Mouse (Mus musculus): ENCODE data around the gene Gm5460. TPM values are rescaled to one million over a fixed set of nuclear protein-coding genes. Genes with fewer than 3 reads are reported as not detected.
A peak's percentile ranks its signal among the peaks of the same experiment; 100 is the strongest.

Gene Gm5460
- not detected in 2 replicates for polyA plus RNA-seq (2015; fragmentation: Nextera tagmentation; extraction: Ambion mirVana)

- no peak for ATAC-seq (ENCODE audit: low FRiP score, low TSS enrichment)
- no peak within 1 kb of the TSS for H3K4me3 ChIP-seq (ENCODE audit: low read length)
- H3K27me3 ChIP-seq (ENCODE audit: insufficient read depth, low read length), result no peaks in the 10 kb centered on the region
- no peaks in the 10 kb centered on the region for H3K36me3 ChIP-seq (ENCODE audit: insufficient read depth, low read length)
- WGBS, result 95% methylated on average over 4 of the region's 4 CpGs
- no peak within 1 kb of the TSS for H3K4me2 ChIP-seq (replicated peaks; ENCODE audit: low read depth, low read length)
- H3K4me1 ChIP-seq (ENCODE audit: insufficient read depth, low read length), result no peaks in the 10 kb centered on the region
- H3K27ac ChIP-seq (ENCODE audit: low read length), result no peak within 1 kb of the TSS
- no peaks in the 10 kb centered on the region for H3K9me3 ChIP-seq (ENCODE audit: low read length)
- no peak within 1 kb of the TSS for H3K9ac ChIP-seq (replicated peaks; ENCODE audit: low read length)
Measured at GRCm38 (mm10) chr14:34016381-34016780, at the start of gene Gm5460. Gene Gm5460 (plus strand): TSS chr14:34016758.

GRCm38 (mm10) chr14:33972679-33973078 lies 43.9 kb upstream of the Gm5460 start:
- Histone ChIP-seq H3K9me3 (ENCODE audit: low read length) (no peaks in the 10 kb centered on the region), H3K27me3 (ENCODE audit: insufficient read depth, low read length) (peaks cover 8% of the 10 kb centered on the region; the same call in 1 of the 2 replicates), H3K9ac (replicated peaks; ENCODE audit: low read length) (no peak overlapping the region), H3K4me1 (ENCODE audit: insufficient read depth, low read length) (no peaks in the 10 kb centered on the region), H3K36me3 (ENCODE audit: insufficient read depth, low read length) (no peaks in the 10 kb centered on the region), H3K27ac (ENCODE audit: low read length) (no peak overlapping the region), H3K4me3 (ENCODE audit: low read length) (no peak overlapping the region), H3K4me2 (replicated peaks; ENCODE audit: low read depth, low read length) (no peak overlapping the region)
- 50% methylated on average over 7 of the region's 7 CpGs for WGBS
- no peak for ATAC-seq (ENCODE audit: low FRiP score, low TSS enrichment)

- Histone ChIP-seq H3K4me2 (replicated peaks; ENCODE audit: low read depth, low read length) (no peak overlapping the region), H3K36me3 (ENCODE audit: insufficient read depth, low read length) (no peaks in the 10 kb centered on the region), H3K4me3 (ENCODE audit: low read length) (no peak overlapping the region), H3K9me3 (ENCODE audit: low read length) (no peaks in the 10 kb centered on the region), H3K27me3 (ENCODE audit: insufficient read depth, low read length) (peaks cover 8% of the 10 kb centered on the region; the same call in 1 of the 2 replicates), H3K27ac (ENCODE audit: low read length) (no peak overlapping the region), H3K9ac (replicated peaks; ENCODE audit: low read length) (no peak overlapping the region), H3K4me1 (ENCODE audit: insufficient read depth, low read length) (no peaks in the 10 kb centered on the region)
- WGBS, result 75% methylated on average over 5 of the region's 5 CpGs
- ATAC-seq (ENCODE audit: low FRiP score, low TSS enrichment), result no peak
Measured at GRCm38 (mm10) chr14:33974752-33975151, 41.8 kb upstream of the Gm5460 start.

GRCm38 (mm10) chr14:33977748-33978147 lies 38.8 kb upstream of the Gm5460 start:
- WGBS, result 41% methylated on average over 7 of the region's 7 CpGs
- H3K4me2 ChIP-seq (replicated peaks; ENCODE audit: low read depth, low read length), result no peak overlapping the region

GRCm38 (mm10) chr14:33978604-33979059 lies 37.9 kb upstream of the Gm5460 start, which contains the start of gene Zfp488:
Gene Zfp488 (minus strand): TSS chr14:33978764.
- Histone ChIP-seq H3K36me3 (ENCODE audit: insufficient read depth, low read length) (no peaks in the 10 kb centered on the region), H3K4me2 (replicated peaks; ENCODE audit: low read depth, low read length) (peak within 1 kb of the TSS; percentile 65), H3K27ac (ENCODE audit: low read length) (no peak within 1 kb of the TSS), H3K4me1 (ENCODE audit: insufficient read depth, low read length) (no peaks in the 10 kb centered on the region), H3K9ac (replicated peaks; ENCODE audit: low read length) (peak within 1 kb of the TSS; percentile 28), H3K4me3 (ENCODE audit: low read length) (peak within 1 kb of the TSS; percentile 47), H3K27me3 (ENCODE audit: insufficient read depth, low read length) (peaks cover 8% of the 10 kb centered on the region; the same call in 1 of the 2 replicates), H3K9me3 (ENCODE audit: low read length) (no peaks in the 10 kb centered on the region)
- ATAC-seq (ENCODE audit: low FRiP score, low TSS enrichment), result peak; percentile 67; the same call in 1 of the 2 replicates
- 2% methylated on average over 25 of the region's 25 CpGs for WGBS

More at GRCm38 (mm10) chr14:33977748-33978147, 38.8 kb upstream of the Gm5460 start:
- H3K4me3 ChIP-seq (ENCODE audit: low read length), result no peak overlapping the region
- H3K27me3 ChIP-seq (ENCODE audit: insufficient read depth, low read length), result peaks cover 8% of the 10 kb centered on the region; the same call in 1 of the 2 replicates
- no peak for ATAC-seq (ENCODE audit: low FRiP score, low TSS enrichment)
- H3K27ac ChIP-seq (ENCODE audit: low read length), result no peak overlapping the region
- no peaks in the 10 kb centered on the region for H3K36me3 ChIP-seq (ENCODE audit: insufficient read depth, low read length)
- H3K9me3 ChIP-seq (ENCODE audit: low read length), result no peaks in the 10 kb centered on the region
- H3K9ac ChIP-seq (replicated peaks; ENCODE audit: low read length), result no peak overlapping the region
- no peaks in the 10 kb centered on the region for H3K4me1 ChIP-seq (ENCODE audit: insufficient read depth, low read length)

GRCm38 (mm10) chr14:33989201-33989600 lies 27.4 kb upstream of the Gm5460 start:
- Histone ChIP-seq H3K4me3 (ENCODE audit: low read length) (no peak overlapping the region), H3K4me1 (ENCODE audit: insufficient read depth, low read length) (no peaks in the 10 kb centered on the region), H3K9ac (replicated peaks; ENCODE audit: low read length) (no peak overlapping the region), H3K36me3 (ENCODE audit: insufficient read depth, low read length) (no peaks in the 10 kb centered on the region), H3K9me3 (ENCODE audit: low read length) (no peaks in the 10 kb centered on the region), H3K4me2 (replicated peaks; ENCODE audit: low read depth, low read length) (no peak overlapping the region), H3K27ac (ENCODE audit: low read length) (no peak overlapping the region), H3K27me3 (ENCODE audit: insufficient read depth, low read length) (no peaks in the 10 kb centered on the region)
- ATAC-seq (ENCODE audit: low FRiP score, low TSS enrichment), result no peak
- WGBS, result 55% methylated on average over 3 of the region's 3 CpGs

- H3K9me3 ChIP-seq (ENCODE audit: low read length), result no peaks in the 10 kb centered on the region
- H3K27ac ChIP-seq (ENCODE audit: low read length), result no peak overlapping the region
- H3K27me3 ChIP-seq (ENCODE audit: insufficient read depth, low read length), result no peaks in the 10 kb centered on the region
- no peak overlapping the region for H3K9ac ChIP-seq (replicated peaks; ENCODE audit: low read length)
- no peak overlapping the region for H3K4me2 ChIP-seq (replicated peaks; ENCODE audit: low read depth, low read length)
- 70% methylated on average over 4 of the region's 4 CpGs for WGBS
- no peaks in the 10 kb centered on the region for H3K4me1 ChIP-seq (ENCODE audit: insufficient read depth, low read length)
- H3K4me3 ChIP-seq (ENCODE audit: low read length), result no peak overlapping the region
- ATAC-seq (ENCODE audit: low FRiP score, low TSS enrichment), result no peak
- no peaks in the 10 kb centered on the region for H3K36me3 ChIP-seq (ENCODE audit: insufficient read depth, low read length)
Measured at GRCm38 (mm10) chr14:33991971-33992370, 24.6 kb upstream of the Gm5460 start.

GRCm38 (mm10) chr14:33993051-33993450 lies 23.5 kb upstream of the Gm5460 start:
- WGBS, result 90% methylated on average over 9 of the region's 9 CpGs
- Histone ChIP-seq H3K27ac (ENCODE audit: low read length) (no peak overlapping the region), H3K9me3 (ENCODE audit: low read length) (no peaks in the 10 kb centered on the region), H3K9ac (replicated peaks; ENCODE audit: low read length) (no peak overlapping the region), H3K27me3 (ENCODE audit: insufficient read depth, low read length) (no peaks in the 10 kb centered on the region), H3K36me3 (ENCODE audit: insufficient read depth, low read length) (no peaks in the 10 kb centered on the region), H3K4me3 (ENCODE audit: low read length) (no peak overlapping the region), H3K4me2 (replicated peaks; ENCODE audit: low read depth, low read length) (no peak overlapping the region), H3K4me1 (ENCODE audit: insufficient read depth, low read length) (no peaks in the 10 kb centered on the region)
- no peak for ATAC-seq (ENCODE audit: low FRiP score, low TSS enrichment)

GRCm38 (mm10) chr14:33993521-33994289 lies 22.9 kb upstream of the Gm5460 start:
- Histone ChIP-seq H3K4me1 (ENCODE audit: insufficient read depth, low read length) (no peaks in the 10 kb centered on the region), H3K4me2 (replicated peaks; ENCODE audit: low read depth, low read length) (no peak overlapping the region), H3K27me3 (ENCODE audit: insufficient read depth, low read length) (no peaks in the 10 kb centered on the region), H3K9ac (replicated peaks; ENCODE audit: low read length) (no peak overlapping the region), H3K27ac (ENCODE audit: low read length) (no peak overlapping the region), H3K9me3 (ENCODE audit: low read length) (no peaks in the 10 kb centered on the region), H3K4me3 (ENCODE audit: low read length) (no peak overlapping the region), H3K36me3 (ENCODE audit: insufficient read depth, low read length) (no peaks in the 10 kb centered on the region)
- ATAC-seq (ENCODE audit: low FRiP score, low TSS enrichment), result no peak
- 85% methylated on average over 6 of the region's 6 CpGs for WGBS

- Histone ChIP-seq H3K36me3 (ENCODE audit: insufficient read depth, low read length) (no peaks in the 10 kb centered on the region), H3K27me3 (ENCODE audit: insufficient read depth, low read length) (no peaks in the 10 kb centered on the region), H3K4me1 (ENCODE audit: insufficient read depth, low read length) (no peaks in the 10 kb centered on the region), H3K4me3 (ENCODE audit: low read length) (no peak overlapping the region), H3K4me2 (replicated peaks; ENCODE audit: low read depth, low read length) (no peak overlapping the region), H3K27ac (ENCODE audit: low read length) (no peak overlapping the region), H3K9ac (replicated peaks; ENCODE audit: low read length) (no peak overlapping the region), H3K9me3 (ENCODE audit: low read length) (no peaks in the 10 kb centered on the region)
- ATAC-seq (ENCODE audit: low FRiP score, low TSS enrichment), result no peak
- 38% methylated on average over 6 of the region's 6 CpGs for WGBS
Measured at GRCm38 (mm10) chr14:33997427-33997826, 19.1 kb upstream of the Gm5460 start.
